Mouse (Mus musculus) ovary, postnatal 36 days (tissue): ENCODE data around the gene Xrcc1.
"Not testable (repeated sequence)": the region's sequence is repeated elsewhere in the genome, so short reads cannot be mapped to it uniquely, and the experiment has no call there.

ENCODE experiments used
- DNase-seq: peaks from one replicate; pipeline ENCODE4 v3.0.0; 2022; ENCODE audit warnings: low spot score, mixed read lengths

The Xrcc1 gene

GRCm38 (mm10) chr7:24605561-24605960, 59.5 kb downstream of the Xrcc1 start:
- no peak for DNase-seq

DNA sequence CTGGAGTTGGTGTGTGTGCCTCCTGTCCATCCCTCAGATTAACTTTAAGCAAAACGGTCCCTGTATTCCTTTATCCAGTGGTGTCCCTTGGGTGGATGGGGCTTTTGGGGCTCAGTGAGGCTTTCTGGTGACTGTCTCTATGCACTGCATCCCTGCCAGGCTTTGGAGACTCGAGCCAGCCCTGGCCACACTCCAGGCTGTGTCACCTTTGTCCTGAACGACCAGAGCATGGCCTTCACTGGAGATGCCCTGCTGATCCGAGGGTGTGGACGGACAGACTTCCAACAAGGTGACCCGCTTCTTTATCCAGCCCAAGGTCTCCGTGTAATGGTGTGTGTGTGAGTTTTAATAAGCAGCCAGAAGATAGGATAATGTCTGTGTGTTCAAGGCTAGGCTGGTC, 60.0 kb downstream of the Xrcc1 start:
- no peak for DNase-seq

DNA sequence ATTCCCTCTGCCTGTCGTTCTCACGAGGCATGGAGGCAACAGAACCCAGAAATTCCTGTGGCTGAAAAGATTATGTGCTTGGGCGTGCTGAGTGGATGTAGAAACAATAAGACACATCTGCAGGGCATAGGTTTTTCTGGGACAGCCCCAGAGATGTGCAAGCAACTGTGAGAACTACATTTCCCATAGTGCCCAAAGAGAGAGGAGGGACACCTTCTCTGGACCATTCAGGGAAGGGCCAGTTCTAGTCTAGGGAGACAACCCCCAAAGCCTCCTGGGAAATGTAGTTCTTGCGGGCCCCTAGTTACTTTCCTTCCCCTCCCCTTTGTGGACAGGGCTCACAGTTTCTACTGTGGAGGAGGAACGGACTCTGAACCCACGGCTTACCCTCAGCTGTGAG, 61.9 kb downstream of the Xrcc1 start:
- peak; percentile 26 for DNase-seq

GRCm38 (mm10) chr7:24608561-24608960, 62.5 kb downstream of the Xrcc1 start:
- DNase-seq, result no peak

DNA sequence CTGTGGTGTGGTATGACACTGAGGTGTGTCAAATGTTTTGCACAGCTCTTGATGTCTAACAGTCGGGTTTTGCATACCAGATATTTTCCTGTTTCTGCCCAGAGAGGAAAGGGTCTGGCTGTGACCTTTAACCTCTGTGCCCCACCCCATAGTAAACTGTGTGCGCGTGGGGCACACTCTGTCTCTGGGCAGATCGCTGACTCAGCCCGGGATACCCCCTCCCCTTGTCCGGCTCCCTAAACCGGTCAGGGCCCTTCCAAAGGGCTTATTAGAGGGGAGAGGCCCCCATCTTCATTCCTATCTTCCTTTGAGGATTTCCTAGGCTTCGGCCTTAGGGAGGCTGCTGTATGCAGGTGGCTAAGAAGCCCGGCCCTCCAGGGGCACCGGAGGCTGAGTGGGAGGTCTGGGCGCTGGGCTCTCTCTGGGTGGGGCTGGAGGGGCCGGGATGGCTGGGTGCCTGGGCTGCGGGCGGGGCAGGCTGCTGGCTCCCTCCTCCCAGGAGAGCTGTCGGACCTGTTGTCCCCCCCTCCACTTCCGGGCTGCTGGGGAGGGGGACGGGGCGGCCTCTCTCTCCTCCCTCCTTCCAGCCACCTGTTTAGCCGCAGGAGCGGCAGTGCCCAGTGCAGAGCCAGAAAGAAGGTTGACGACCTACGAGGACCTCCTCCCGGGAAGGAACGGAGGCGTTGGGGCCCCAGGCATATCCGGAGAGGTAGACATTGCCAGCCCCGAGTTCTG, 64.2 kb downstream of the Xrcc1 start, which contains the start of gene Phldb3:
Gene Phldb3, plus strand, starts transcription at position 620 of the 735 bp plus-strand sequence.
- peak; percentile 31 for DNase-seq

DNA sequence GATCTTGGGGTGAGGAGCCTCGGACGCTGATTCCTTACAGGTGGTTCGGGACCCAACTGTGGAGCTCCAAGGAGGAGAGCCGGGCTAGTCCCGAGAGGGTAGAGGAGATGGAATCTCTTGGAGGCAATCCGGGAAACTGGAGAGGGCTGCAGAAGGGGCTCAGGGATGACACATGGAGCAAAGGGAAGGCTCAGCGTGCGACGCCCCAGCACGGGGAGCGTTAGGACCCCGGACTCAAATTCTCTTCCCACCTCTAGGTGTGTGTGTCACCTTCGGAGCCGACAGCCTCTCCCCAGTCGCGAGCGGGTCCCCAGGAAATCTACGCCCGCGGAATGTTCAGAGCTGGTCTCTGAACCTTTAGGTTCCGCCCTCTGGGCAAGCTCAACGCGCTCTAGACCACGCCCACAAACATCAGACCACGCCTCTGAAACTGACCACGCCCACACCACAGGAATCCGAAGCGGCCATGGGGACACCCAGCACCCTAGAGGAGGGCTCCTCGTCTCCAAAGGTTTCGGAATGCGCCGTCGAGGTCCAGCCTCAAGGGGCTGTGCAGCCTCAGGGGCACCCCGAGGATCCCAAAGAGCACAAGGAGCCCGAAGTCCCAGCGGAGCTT, 64.9 kb downstream of the Xrcc1 start:
- DNase-seq, result peak; percentile 90

GRCm38 (mm10) chr7:24611709-24612108, 65.6 kb downstream of the Xrcc1 start:
- no peak for DNase-seq

DNA sequence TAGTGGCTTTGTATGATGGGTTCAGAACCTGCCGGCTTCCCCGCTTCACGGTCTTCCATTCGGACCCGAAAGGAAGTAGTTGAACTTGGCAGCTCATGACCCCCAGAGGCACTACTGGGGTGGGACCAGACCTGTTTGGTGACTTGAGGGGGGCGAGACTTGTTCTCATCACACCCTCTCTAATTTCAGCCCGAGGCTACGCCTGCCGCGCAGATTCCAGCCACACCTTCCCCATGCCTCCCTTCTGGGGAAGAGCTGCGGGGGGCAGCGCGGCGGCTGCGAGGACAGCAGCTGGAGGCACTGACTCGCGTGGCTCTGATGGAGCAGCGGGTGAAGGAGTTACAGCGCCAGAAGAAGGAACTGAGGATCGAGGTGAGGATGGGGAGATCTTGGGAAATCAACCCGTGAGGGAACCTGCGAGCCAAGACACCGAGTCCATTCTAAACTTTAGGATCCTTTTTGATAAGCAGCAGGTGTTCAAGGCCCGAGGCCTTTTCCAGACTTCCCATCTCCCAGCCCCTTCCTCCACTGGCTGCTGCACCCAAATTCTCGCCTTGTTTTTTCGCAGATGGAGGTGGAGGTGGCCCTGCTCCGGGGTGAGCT, 66.3 kb downstream of the Xrcc1 start:
- no peak for DNase-seq

GRCm38 (mm10) chr7:24614816-24615215, 68.7 kb downstream of the Xrcc1 start:
- no peak for DNase-seq

DNA sequence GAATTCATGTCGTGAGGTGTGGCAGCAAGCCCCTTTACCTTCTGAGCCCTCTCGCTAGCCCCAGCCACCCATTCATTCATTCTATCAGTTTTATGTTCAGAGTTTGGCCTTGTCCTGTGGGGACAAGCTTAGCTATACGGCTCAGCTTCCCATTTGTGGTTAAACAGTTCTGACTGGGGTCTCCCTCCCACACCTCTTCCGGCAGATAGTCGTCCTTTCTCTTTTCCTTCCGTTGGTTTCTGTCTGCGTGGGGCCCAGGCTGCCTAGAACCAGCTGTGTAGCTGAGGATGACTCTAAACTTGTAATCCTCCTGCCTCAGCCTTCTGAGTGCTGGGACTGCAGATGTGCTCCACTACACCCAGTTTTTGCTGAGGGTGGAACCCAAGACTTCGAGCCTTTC, 71.7 kb downstream of the Xrcc1 start:
- no peak for DNase-seq

DNA sequence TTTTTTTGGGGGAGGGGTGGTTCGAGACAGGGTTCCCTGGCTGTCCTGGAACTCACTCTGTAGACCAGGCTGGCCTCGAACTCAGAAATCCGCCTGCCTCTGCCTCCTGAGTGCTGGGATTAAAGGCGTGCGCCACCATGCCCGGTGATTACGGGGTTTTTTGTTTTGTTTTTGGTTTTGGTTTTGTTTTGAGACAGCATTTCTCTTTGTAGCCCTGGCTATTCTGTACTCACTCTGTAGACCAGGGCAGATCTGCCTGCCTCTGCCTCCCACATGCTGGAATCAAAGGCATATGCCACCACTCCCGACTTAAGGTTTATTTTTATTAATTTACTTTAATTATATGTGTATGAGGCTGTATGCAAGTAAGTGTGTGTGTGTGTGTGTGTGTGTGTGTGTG, 72.3 kb downstream of the Xrcc1 start:
- DNase-seq, result not testable (repeated sequence)

GRCm38 (mm10) chr7:24619671-24620397, 73.7 kb downstream of the Xrcc1 start:
- DNase-seq, result no peak

GRCm38 (mm10) chr7:24621193-24621592, 75.1 kb downstream of the Xrcc1 start:
- no peak for DNase-seq

DNA sequence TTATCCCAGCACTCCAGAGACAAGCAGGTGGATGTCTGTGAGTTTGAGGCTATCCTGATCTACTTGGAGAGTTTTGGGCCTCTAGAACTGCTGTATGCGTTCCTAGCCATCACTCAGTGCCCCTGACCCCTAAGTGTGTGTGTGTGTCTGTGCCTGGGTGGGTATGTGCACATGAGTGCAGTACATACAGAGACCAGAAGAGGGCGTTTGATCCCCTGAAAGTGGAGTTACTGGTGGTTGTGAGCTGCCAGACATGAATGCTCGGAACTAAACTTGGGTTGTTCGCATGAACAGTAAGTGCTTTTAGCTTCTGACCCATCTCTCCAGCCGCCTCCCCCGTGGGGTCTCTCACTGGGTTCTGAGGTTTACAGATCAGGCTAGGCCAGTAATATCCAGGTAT, 76.9 kb downstream of the Xrcc1 start:
- DNase-seq, result no peak
